Mouse (Mus musculus) embryonic stem cell, embryonic (primary cell): ENCODE results near the gene Lrig2.
"Not testable (repeated sequence)": the region's sequence is repeated elsewhere in the genome, so short reads cannot be mapped to it uniquely, and the experiment has no call there.

Source experiments
- CTCF ChIA-PET, 4 experiments: fragments of 300-600 bp in 2 of 4; fragments of 350-600 bp in 2 of 4; sonication (Branson Sonifier 250); formaldehyde crosslinking; loops; one replicate each; lab custom pipeline; 2022; ENCODE audit warnings: inconsistent platforms in 2 of 4; lab: Charles Lee
- POLR2A ChIA-PET, 4 experiments: fragments of 300-600 bp in 2 of 4; fragments of 350-600 bp in 2 of 4; sonication (Branson Sonifier 250); formaldehyde crosslinking; loops; one replicate each; lab custom pipeline; 2022; ENCODE audit warnings: antibody characterized with exemption in 4 of 4, inconsistent platforms in 1 of 4; lab: Charles Lee

Lrig2 gene

GRCm38 (mm10) chr3:104447240-104447639 lies 64.5 kb downstream of the Lrig2 start:
- ChIA-PET POLR2A (interaction anchor here in 1 of 4 experiments (0.6 to 1.5 kb wide), 4 partner anchors 9 to 540 kb away, joined by 3 to 4 read pairs (median 3); no protein-coding TSS in a partner anchor), CTCF (no interaction called here)

- ChIA-PET POLR2A (interaction anchor here in 3 of 4 experiments (0.6 to 1.9 kb wide), 4 partner anchors 8 to 661 kb away, joined by 3 to 6 read pairs (median 6); no protein-coding TSS in a partner anchor), CTCF (no interaction called here)
Observed at GRCm38 (mm10) chr3:104446689-104447088, 65.0 kb downstream of the Lrig2 start.

GRCm38 (mm10) chr3:104445576-104445975 lies 66.1 kb downstream of the Lrig2 start:
- ChIA-PET CTCF (interaction anchor here in 1 of 4 experiments (1.0 to 1.9 kb wide), 2 partner anchors 8 to 230 kb away, joined by 3 to 6 read pairs; no protein-coding TSS in a partner anchor), POLR2A (interaction anchor here in 2 of 4 experiments (1.0 to 2.1 kb wide), 4 partner anchors 9 to 12 kb away, joined by 3 to 6 read pairs (median 6); no protein-coding TSS in a partner anchor)

- POLR2A ChIA-PET: interaction anchor here in 2 of 4 experiments (0.9 to 2.1 kb wide), 3 partner anchors 9 to 13 kb away, joined by 3 to 6 read pairs (median 6); no protein-coding TSS in a partner anchor
- CTCF ChIA-PET: interaction anchor here in 1 of 4 experiments (1.0 to 1.9 kb wide), 2 partner anchors 9 to 230 kb away, joined by 3 to 6 read pairs; no protein-coding TSS in a partner anchor
Observed at GRCm38 (mm10) chr3:104444946-104445460, 66.7 kb downstream of the Lrig2 start.

GRCm38 (mm10) chr3:104444082-104444481 lies 67.6 kb downstream of the Lrig2 start:
- ChIA-PET POLR2A (interaction anchor here in 1 of 4 experiments (1.0 to 1.3 kb wide), 2 partner anchors 195 to 223 kb away, joined by 3 read pairs; no protein-coding TSS in a partner anchor), CTCF (no interaction called here)

- CTCF ChIA-PET: interaction anchor here (0.6 to 1.6 kb wide), 9 partner anchors 15 to 753 kb away, joined by 3 to 9 read pairs (median 4); no protein-coding TSS in a partner anchor
- POLR2A ChIA-PET: interaction anchor here in 3 of 4 experiments (0.6 to 2.4 kb wide), 11 partner anchors 11 to 335 kb away, joined by 3 to 12 read pairs (median 4); no protein-coding TSS in a partner anchor
Observed at GRCm38 (mm10) chr3:104442357-104442756, 69.4 kb downstream of the Lrig2 start.

- ChIA-PET CTCF (interaction anchor here (0.6 to 1.3 kb wide), 12 partner anchors 11 to 651 kb away, joined by 3 to 9 read pairs (median 3); no protein-coding TSS in a partner anchor), POLR2A (interaction anchor here (0.6 to 2.4 kb wide), 18 partner anchors 10 to 234 kb away, joined by 3 to 21 read pairs (median 4); partner anchors contain the start of genes Magi3 (in 3 of the 4), Lrig2 (in 1 of the 4) and Slc16a1 (in 1 of the 4))
Observed at GRCm38 (mm10) chr3:104441870-104442283, 69.8 kb downstream of the Lrig2 start.

GRCm38 (mm10) chr3:104441435-104441834 lies 70.3 kb downstream of the Lrig2 start:
- CTCF ChIA-PET: interaction anchor here (0.6 to 1.9 kb wide), 12 partner anchors 10 to 651 kb away, joined by 3 to 9 read pairs (median 3); no protein-coding TSS in a partner anchor
- POLR2A ChIA-PET: interaction anchor here (0.6 to 2.4 kb wide), 23 partner anchors 10 to 421 kb away, joined by 3 to 21 read pairs (median 4); partner anchors contain the start of genes Magi3 (in 3 of the 4), Lrig2 (in 1 of the 4) and Slc16a1 (in 1 of the 4)

- POLR2A ChIA-PET: interaction anchor here (0.7 to 1.5 kb wide), 9 partner anchors 8 to 1002 kb away, joined by 3 to 4 read pairs (median 3); partner anchors contain the start of gene Magi3 (in 2 of the 4)
- CTCF ChIA-PET: interaction anchor here in 1 of 4 experiments (0.5 kb wide), 1 partner anchor 238 kb away, joined by 4 read pairs; no protein-coding TSS in a partner anchor
Observed at GRCm38 (mm10) chr3:104438777-104439176, 72.9 kb downstream of the Lrig2 start.

GRCm38 (mm10) chr3:104437576-104437975 lies 74.1 kb downstream of the Lrig2 start:
- CTCF ChIA-PET: interaction anchor here in 2 of 4 experiments (0.6 to 1.5 kb wide), 2 partner anchors 236 to 237 kb away, joined by 3 to 4 read pairs; no protein-coding TSS in a partner anchor
- POLR2A ChIA-PET: interaction anchor here in 2 of 4 experiments (0.6 to 1.5 kb wide), 6 partner anchors 9 to 367 kb away, joined by 3 to 4 read pairs (median 3); partner anchors contain the start of gene Magi3 (in 2 of the 2)

GRCm38 (mm10) chr3:104435947-104436346 lies 75.8 kb downstream of the Lrig2 start:
- ChIA-PET CTCF (no interaction called here), POLR2A (interaction anchor here in 1 of 4 experiments (1.1 to 1.2 kb wide), 2 partner anchors 58 to 217 kb away, joined by 3 to 4 read pairs; no protein-coding TSS in a partner anchor)

- POLR2A ChIA-PET: interaction anchor here in 1 of 4 experiments (1.2 kb wide), 1 partner anchor 214 kb away, joined by 3 read pairs; the partner anchor contains the start of gene Magi3
- CTCF ChIA-PET: no interaction called here
Observed at GRCm38 (mm10) chr3:104434246-104434696, 77.4 kb downstream of the Lrig2 start.

GRCm38 (mm10) chr3:104432651-104433050 lies 79.1 kb downstream of the Lrig2 start:
- POLR2A ChIA-PET: interaction anchor here in 2 of 4 experiments (0.6 to 1.6 kb wide), 2 partner anchors 35 to 214 kb away, joined by 3 read pairs; no protein-coding TSS in a partner anchor
- CTCF ChIA-PET: no interaction called here

GRCm38 (mm10) chr3:104431848-104432159 lies 79.9 kb downstream of the Lrig2 start:
- ChIA-PET POLR2A (interaction anchor here in 3 of 4 experiments (0.6 to 2.0 kb wide), 17 partner anchors 8 to 858 kb away, joined by 3 to 11 read pairs (median 4); partner anchors contain the start of genes Magi3 (in 2 of the 3) and Lrig2 (in 1 of the 3)), CTCF (interaction anchor here in 3 of 4 experiments (0.6 to 1.3 kb wide), 4 partner anchors 9 to 270 kb away, joined by 3 to 5 read pairs (median 4); no protein-coding TSS in a partner anchor)

GRCm38 (mm10) chr3:104431156-104431847 lies 80.4 kb downstream of the Lrig2 start:
- CTCF ChIA-PET: interaction anchor here in 2 of 4 experiments (0.6 to 1.3 kb wide), 4 partner anchors 10 to 334 kb away, joined by 3 to 7 read pairs (median 4); no protein-coding TSS in a partner anchor
- POLR2A ChIA-PET: interaction anchor here in 3 of 4 experiments (0.6 to 2.0 kb wide), 18 partner anchors 9 to 858 kb away, joined by 3 to 11 read pairs (median 4); partner anchors contain the start of genes Magi3 (in 2 of the 3) and Lrig2 (in 1 of the 3)

GRCm38 (mm10) chr3:104427354-104427753 lies 84.4 kb downstream of the Lrig2 start:
- POLR2A ChIA-PET, CTCF ChIA-PET: not testable (repeated sequence)

- POLR2A ChIA-PET: interaction anchor here in 1 of 4 experiments (0.5 kb wide), 1 partner anchor 529 kb away, joined by 6 read pairs; no protein-coding TSS in a partner anchor
- CTCF ChIA-PET: no interaction called here
Observed at GRCm38 (mm10) chr3:104424346-104424745, 87.4 kb downstream of the Lrig2 start.
